Mouse (Mus musculus) embryonic fibroblast, embryonic 13.5 days (primary cell): ENCODE data around the gene Med1. TPM values are rescaled to one million over a fixed set of nuclear protein-coding genes. Genes with fewer than 3 reads are reported as not detected.

Experiments used
- H3K27ac ChIP-seq: 2 replicates; pipeline ENCODE4 v1.5.1; 2012; ENCODE audit warnings: low read length, control low read depth, inconsistent platforms; ENCODE audit not compliant: insufficient read depth
- H3K4me1 ChIP-seq: 2 replicates; pipeline ENCODE4 v1.6.1; 2011; ENCODE audit warnings: low read length; ENCODE audit not compliant: control insufficient read depth, insufficient read depth
- H3K4me3 ChIP-seq: 2 replicates; pipeline ENCODE4 v1.5.1; 2011; ENCODE audit warnings: mild to moderate bottlenecking, control low read depth, low read length; ENCODE audit not compliant: insufficient read depth
- CTCF ChIP-seq: IDR thresholded peaks from 2 replicates; pipeline ENCODE4 v1.5.1; 2011; ENCODE audit warnings: mild to moderate bottlenecking, control low read depth, low read length, moderate library complexity, borderline replicate concordance; ENCODE audit not compliant: insufficient read depth
- POLR2A ChIP-seq: IDR thresholded peaks from 2 replicates; pipeline ENCODE4 v1.6.1; 2011; ENCODE audit warnings: low read depth, mild to moderate bottlenecking, control low read depth, low read length, moderate library complexity
- polyA plus RNA-seq: library from polyadenylated mRNA; stranded (reverse); fragments of >200 nt; gene quantifications from 2 replicates; pipeline ENCODE4 v1.2.4, GENCODE M21; 2011; ENCODE audit warnings: low read depth; ENCODE audit not compliant: missing spikeins, insufficient read length

Gene Med1
- polyA plus RNA-seq, 1 experiment: 59.7 TPM

DNA sequence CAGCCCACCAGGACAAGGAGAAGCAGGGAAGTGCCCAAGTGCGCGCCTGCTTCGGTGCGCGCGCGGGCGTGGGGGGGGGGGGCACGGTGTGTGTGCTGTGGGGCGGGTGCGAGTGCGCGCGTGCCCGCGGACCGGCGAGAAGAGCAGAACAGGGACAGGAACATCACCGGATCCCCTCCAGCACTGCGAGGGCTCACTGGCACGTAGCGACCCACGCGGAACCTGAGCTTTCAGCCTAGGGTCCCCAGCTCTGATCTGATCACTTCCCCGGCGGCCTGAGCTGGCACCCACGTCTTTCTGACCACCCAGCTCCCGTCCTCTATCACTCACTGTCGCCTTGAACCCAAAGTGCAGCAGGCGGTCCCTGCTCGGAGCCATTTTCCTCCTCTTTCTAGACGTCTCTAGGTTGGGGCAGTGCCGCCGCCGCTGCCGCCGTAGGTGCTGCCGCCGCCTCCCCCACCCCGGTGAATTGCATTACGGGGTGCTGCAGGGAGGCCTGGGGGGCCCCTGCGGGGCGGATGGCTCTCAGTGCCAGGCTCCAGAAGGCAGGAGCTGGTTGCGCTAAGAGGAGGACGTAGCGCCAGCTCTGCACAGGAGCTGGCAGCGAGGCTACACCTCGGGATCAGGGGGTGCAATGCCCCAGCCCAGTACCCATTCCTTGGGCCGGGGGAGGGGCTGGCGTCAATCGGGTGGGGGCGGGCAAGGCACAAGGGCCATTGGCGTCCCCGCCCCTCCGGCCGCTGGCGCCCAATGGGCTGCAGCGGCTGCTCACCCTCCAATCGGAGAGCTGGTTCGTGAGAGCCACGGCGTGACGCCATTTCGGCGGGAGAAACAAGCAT, 43.1 kb downstream of the Med1 start, which contains the start of gene Fbxl20:
Gene Fbxl20 (minus strand): TSS at position 618 of the 839 bp plus-strand sequence.
- H3K4me3 ChIP-seq: peak within 1 kb of the TSS; percentile 88
- TF ChIP-seq POLR2A (peak; percentile 66; the same call in 1 of the 2 replicates), CTCF (no peak)
- no peaks in the 10 kb centered on the region for H3K4me1 ChIP-seq
- peak within 1 kb of the TSS; percentile 88 for H3K27ac ChIP-seq

- H3K27ac ChIP-seq: peak overlapping the region; percentile 88; the same call in 1 of the 2 replicates
- H3K4me3 ChIP-seq: peak overlapping the region; percentile 88
- TF ChIP-seq POLR2A: peak; percentile 69
- TF ChIP-seq CTCF: no peak
- H3K4me1 ChIP-seq: no peaks in the 10 kb centered on the region
Observed at GRCm38 (mm10) chr11:98149304-98149750, 43.8 kb downstream of the Med1 start.

DNA sequence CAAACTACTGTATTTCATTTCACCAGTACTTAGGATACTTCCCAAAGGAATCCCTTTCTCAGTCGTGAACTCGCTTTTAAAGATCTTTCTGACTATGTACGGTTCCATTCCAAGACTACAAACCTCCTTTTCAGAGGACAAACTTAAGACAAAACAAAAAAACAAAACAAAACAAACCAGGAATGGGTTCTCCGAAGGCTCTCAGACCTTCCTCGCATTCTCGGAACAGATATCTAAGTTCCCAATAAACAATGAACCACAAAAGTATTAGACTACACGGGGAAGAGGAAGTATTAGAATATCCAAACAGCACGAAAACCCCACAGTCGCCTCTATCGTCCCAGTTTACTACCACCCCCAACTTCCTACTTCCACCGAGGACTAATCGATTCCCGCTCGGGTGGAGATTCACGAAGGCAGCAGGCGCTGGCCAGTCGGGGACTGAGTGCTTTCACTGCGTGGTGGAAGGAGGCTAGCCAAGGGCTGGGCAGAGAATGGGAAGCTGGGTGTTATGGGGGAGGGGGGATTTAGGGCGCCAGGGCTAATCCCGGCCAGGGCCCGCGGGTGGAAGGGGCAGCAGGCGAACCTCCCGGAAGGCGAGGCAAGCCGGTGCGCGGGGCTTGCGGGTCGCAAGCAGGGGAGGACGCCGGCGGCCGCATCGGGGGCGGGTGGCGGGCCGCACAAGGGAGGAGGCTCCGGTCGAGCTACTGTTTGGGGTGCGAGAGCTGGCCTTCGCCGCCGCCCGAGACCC, 44.4 kb downstream of the Med1 start:
- no peak for TF ChIP-seq CTCF
- TF ChIP-seq POLR2A: peak; percentile 20; the same call in 1 of the 2 replicates
- H3K4me3 ChIP-seq: peak overlapping the region; percentile 88
- peak overlapping the region; percentile 43; the same call in 1 of the 2 replicates for H3K27ac ChIP-seq

DNA sequence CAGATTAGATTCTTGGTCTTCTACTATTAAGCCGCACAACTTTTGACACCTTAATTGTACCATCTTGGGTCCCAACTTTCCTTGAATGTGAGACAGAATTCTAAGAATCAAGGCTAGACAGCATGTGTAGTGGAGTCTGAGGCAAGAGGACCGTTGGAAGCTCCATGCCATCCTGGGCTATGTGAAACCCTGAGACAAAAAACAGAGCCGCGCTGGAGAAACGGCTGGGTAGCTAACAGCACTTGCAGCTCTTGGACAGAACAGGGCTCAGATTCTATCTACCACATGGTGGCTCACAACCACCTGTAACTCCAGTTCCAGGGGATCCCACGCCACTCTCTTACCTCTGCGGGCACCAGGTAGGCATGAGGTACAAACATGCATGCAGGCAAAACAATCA, 47.2 kb downstream of the Med1 start:
- no peak for TF ChIP-seq POLR2A
- H3K27ac ChIP-seq: no peak overlapping the region
- H3K4me1 ChIP-seq: no peaks in the 10 kb centered on the region
- H3K4me3 ChIP-seq: no peak overlapping the region

More for the DNA sequence above, 44.4 kb downstream of the Med1 start:
- no peaks in the 10 kb centered on the region for H3K4me1 ChIP-seq

- Histone ChIP-seq H3K4me1 (peaks cover 2% of the 10 kb centered on the region; the same call in 1 of the 2 replicates), H3K4me3 (no peak overlapping the region), H3K27ac (no peak overlapping the region)
- TF ChIP-seq CTCF: no peak
- no peak for TF ChIP-seq POLR2A
Observed at GRCm38 (mm10) chr11:98142545-98142944, 50.5 kb downstream of the Med1 start.

DNA sequence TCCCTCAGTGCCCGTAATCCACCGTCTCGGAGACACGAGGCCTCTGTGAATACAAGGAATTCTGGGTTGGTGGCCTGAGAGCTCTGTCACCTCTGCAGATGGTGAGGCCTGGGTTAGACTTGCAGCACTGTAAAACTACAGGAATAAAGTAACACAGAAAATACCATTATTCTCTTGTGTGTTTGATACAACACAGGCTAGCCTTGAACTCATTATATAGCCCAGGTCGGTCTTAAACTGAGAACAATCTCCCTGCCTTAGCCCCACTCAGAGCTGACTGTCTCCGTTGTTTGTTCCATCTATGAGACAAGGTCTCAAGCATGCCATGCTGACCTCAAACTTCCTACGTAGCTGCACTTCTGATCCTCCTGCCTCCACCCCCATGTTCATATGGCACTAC, 54.2 kb downstream of the Med1 start:
- Histone ChIP-seq H3K4me1 (peaks cover 2% of the 10 kb centered on the region; the same call in 1 of the 2 replicates), H3K27ac (no peak overlapping the region), H3K4me3 (no peak overlapping the region)
- TF ChIP-seq POLR2A (no peak), CTCF (no peak)

- no peak for TF ChIP-seq CTCF
- TF ChIP-seq POLR2A: no peak
- H3K4me3 ChIP-seq: no peak overlapping the region
- no peak overlapping the region for H3K27ac ChIP-seq
- H3K4me1 ChIP-seq: peaks cover 2% of the 10 kb centered on the region; the same call in 1 of the 2 replicates
Observed at GRCm38 (mm10) chr11:98137836-98138235, 55.3 kb downstream of the Med1 start.

DNA sequence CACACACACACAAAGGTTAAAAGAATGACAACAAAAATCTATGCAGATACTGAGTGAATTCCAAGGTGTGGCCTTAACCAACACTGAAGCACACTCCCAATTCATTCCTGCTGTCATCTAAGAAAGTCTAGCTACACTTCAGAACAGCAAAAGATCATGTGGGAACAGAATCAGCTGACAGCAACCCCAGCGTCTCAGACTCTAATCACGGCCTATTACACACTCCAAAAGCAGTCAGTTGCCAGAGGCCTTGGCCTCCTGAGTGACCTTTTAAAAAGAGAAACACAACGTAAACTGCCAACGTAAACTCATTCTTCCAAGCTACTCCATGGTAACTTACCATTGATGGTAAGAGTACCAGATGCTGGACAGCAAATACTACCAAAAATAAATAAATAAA, 58.1 kb downstream of the Med1 start:
- TF ChIP-seq CTCF: no peak
- TF ChIP-seq POLR2A: no peak
- no peak overlapping the region for H3K4me3 ChIP-seq
- no peak overlapping the region for H3K27ac ChIP-seq
- H3K4me1 ChIP-seq: peaks cover 2% of the 10 kb centered on the region; the same call in 1 of the 2 replicates

DNA sequence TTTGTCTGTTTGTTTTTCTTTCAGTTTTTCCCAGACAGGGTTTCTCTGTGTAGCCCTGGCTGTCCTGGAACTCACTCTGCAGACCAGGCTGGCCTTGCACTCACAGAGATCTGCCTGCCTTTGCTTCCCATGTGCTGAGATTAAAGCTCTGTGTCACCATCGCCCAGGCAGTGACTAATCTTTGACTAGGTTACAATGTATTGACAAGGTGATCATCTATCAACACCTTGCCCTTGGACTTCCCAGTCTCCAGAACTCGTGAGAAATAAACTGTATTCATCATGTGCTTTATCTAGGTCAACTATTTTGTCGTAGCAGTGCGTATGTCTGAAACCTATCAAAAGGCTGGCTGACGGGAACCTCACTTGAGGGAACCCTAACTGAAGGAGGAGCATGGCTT, 69.7 kb downstream of the Med1 start:
- TF ChIP-seq POLR2A (no peak), CTCF (no peak)
- no peaks in the 10 kb centered on the region for H3K4me1 ChIP-seq
- H3K27ac ChIP-seq: no peak overlapping the region
- H3K4me3 ChIP-seq: no peak overlapping the region

DNA sequence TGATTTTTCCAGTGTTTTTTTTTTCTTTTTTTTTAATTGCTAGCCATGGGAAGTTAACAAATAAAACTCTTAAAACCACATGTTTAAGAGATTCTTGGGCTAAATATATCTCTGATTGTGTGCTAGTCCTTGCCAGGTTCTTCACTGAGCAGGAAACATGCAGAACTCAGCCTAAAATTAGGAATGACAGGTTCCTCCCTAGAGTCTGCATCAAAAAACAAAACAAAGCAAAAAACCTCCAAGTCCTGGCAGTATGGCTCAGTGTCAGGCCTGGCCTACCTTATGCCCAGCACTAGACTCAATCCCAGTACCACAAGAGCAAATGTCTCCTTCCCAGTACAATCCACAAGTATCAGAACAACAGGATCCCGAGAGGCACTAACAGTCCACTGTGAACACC, 78.7 kb downstream of the Med1 start:
- H3K4me3 ChIP-seq: no peak overlapping the region
- H3K27ac ChIP-seq: no peak overlapping the region
- TF ChIP-seq CTCF (no peak), POLR2A (no peak)
- H3K4me1 ChIP-seq: no peaks in the 10 kb centered on the region
